Mouse (Mus musculus) cerebellum, adult 2 months (tissue): ENCODE measurements around the gene Rps19.

Experiments used
- CTCF ChIP-seq: fragments of 200-500 bp; IDR thresholded peaks from 2 replicates; pipeline ENCODE4 v1.5.1; 2011; ENCODE audit warnings: low read depth, mild to moderate bottlenecking, control low read depth, low read length, moderate library complexity, borderline replicate concordance; ENCODE audit not compliant: insufficient read depth
- POLR2A ChIP-seq: fragments of 200-500 bp; IDR thresholded peaks from 2 replicates; pipeline ENCODE4 v1.6.1; 2011; ENCODE audit warnings: low read length, control low read depth, borderline replicate concordance; ENCODE audit not compliant: insufficient read depth

- TF ChIP-seq CTCF (no peak), POLR2A (no peak)
Observed at GRCm38 (mm10) chr7:24912480-24912879, 28.3 kb downstream of the Rps19 start.
